Mouse (Mus musculus) CD4-positive, CD25-positive, alpha-beta regulatory T cell, adult 9 weeks (primary cell): ENCODE data around the gene Arhgap44. TPM values are rescaled to one million over a fixed set of nuclear protein-coding genes. Genes with fewer than 3 reads are reported as not detected.

ENCODE experiments used
- polyA plus RNA-seq: library from polyadenylated mRNA; unstranded; fragments of 100-300 nt; shearing (Covaris generic); gene quantifications from one replicate; pipeline ENCODE4 v1.2.1, GENCODE M21; 2017

The Arhgap44 gene
- 0.10 TPM for polyA plus RNA-seq

DNA sequence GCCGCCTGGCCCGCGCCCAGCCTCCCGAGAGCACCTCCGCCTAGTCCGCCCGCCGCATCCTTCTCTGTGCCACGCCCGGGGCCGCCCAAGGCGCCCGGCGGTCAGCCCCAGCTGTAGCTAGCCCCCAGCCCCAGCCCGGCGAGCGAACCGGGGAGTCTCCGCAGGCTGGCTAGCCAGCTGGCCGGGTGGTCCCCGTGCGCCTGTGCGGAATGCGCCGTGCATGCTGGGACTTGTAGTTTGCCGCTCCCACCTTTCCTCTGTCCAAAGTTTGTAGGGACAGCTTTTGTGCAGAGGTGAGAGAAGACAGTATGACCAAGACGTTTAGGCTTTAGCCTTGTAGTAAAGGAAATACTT is at the start of gene Arhgap44:
Arhgap44 (minus strand) TSS at position 195 of the 354 bp plus-strand sequence.

GRCm38 (mm10) chr11:65159791-65160190 is 3.0 kb downstream of the Arhgap44 start, which contains the start of gene 1700086D15Rik:
TSS of gene 1700086D15Rik (minus strand) at chr11:65159891.

DNA sequence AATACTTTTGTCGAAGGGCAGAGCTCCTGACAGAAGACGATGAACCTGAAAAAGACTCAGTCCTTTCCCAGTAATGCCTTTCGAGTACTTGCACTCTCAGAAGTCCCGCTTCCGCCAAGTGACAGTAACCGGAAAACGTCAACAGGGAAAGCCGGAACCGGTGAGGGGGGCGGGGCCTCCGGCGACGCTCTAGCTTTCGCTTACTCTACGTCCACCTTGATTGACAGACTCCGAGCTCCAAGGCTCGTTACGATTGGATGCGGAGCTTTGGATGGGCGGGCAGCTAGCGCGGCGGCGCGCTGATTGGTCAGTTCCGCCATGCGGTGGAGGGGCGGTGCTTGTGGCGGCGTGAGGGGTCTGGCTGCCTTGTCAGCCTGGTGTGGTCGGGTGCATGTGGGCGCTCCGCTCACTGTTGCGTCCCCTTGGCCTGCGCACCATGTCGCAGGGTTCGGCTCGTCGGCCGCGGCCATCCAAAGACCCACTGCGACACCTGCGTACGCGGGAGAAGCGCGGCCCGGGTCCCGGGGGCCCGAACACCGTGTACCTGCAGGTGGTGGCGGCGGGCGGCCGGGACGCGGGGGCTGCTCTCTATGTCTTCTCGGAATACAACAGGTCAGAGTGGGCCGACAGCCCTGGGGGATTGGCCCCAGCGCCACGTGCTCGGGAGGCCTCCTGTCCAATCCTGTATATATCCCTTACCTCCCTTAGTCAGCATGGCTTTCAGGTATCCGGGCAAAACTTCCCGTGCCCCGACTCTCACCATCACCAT is 183.9 kb downstream of the Arhgap44 start, which contains the start of gene Elac2:
Elac2 (plus strand) TSS at position 319 of the 769 bp plus-strand sequence.

Other genes with a start within 250 kb of the Arhgap44 start
- 18.3 TPM for gene Elac2, start 183.9 kb downstream of the Arhgap44 start, polyA plus RNA-seq
- not detected for gene 1700086D15Rik, start 3.1 kb downstream of the Arhgap44 start, polyA plus RNA-seq
- gene Myocd, start 107.0 kb upstream of the Arhgap44 start, polyA plus RNA-seq, result not detected